Mouse (Mus musculus) midbrain, embryonic 13.5 days (tissue): ENCODE data around the gene Lemd1. TPM values are rescaled to one million over a fixed set of nuclear protein-coding genes. Genes with fewer than 3 reads are reported as not detected.

Experiments
- ATAC-seq: fragments of 200-750 bp; cut with Nextera tagmentation; 2 replicates; pipeline ENCODE4 v1.8.0; 2017; ENCODE audit warnings: mild to moderate bottlenecking, moderate TSS enrichment, moderate library complexity
- H3K27ac ChIP-seq: fragments of 300-500 bp; sonication (generic); 2 replicates; pipeline ENCODE4 v1.5.1; 2015; ENCODE audit warnings: inconsistent platforms, mild to moderate bottlenecking, moderate library complexity
- H3K27me3 ChIP-seq: fragments of 300-500 bp; sonication (generic); 2 replicates; pipeline ENCODE4 v1.6.1; 2015; ENCODE audit warnings: mild to moderate bottlenecking, inconsistent platforms
- H3K36me3 ChIP-seq: fragments of 300-500 bp; sonication (generic); 2 replicates; pipeline ENCODE4 v1.6.1; 2015; ENCODE audit warnings: mild to moderate bottlenecking, inconsistent platforms
- H3K4me1 ChIP-seq: fragments of 300-500 bp; sonication (generic); replicated peaks from 2 replicates; pipeline ENCODE4 v1.6.1; 2015; ENCODE audit warnings: inconsistent platforms
- H3K4me2 ChIP-seq: fragments of 300-500 bp; sonication (generic); replicated peaks from 2 replicates; pipeline ENCODE4 v1.6.1; 2015; ENCODE audit warnings: moderate library complexity, mild to moderate bottlenecking, inconsistent platforms
- H3K4me3 ChIP-seq: fragments of 300-500 bp; sonication (generic); replicated peaks from 2 replicates; pipeline ENCODE4 v1.5.1; 2015; ENCODE audit warnings: mild to moderate bottlenecking, inconsistent platforms
- H3K9ac ChIP-seq: fragments of 300-500 bp; sonication (generic); replicated peaks from 2 replicates; pipeline ENCODE4 v1.6.1; 2015; ENCODE audit warnings: mild to moderate bottlenecking, inconsistent platforms
- H3K9me3 ChIP-seq: fragments of 300-500 bp; sonication (generic); 2 replicates; pipeline ENCODE4 v1.6.1; 2016; ENCODE audit warnings: mild to moderate bottlenecking, inconsistent platforms
- WGBS: fragments of 180-500 bp; shearing (Covaris S2); methylation state at CpG from one replicate; pipeline ENCODE4 v1.1.7; 2015; 5-methylcytosine and 5-hydroxymethylcytosine counted together
- polyA plus RNA-seq: library from polyadenylated mRNA; unstranded; fragments of >200 nt; fragmentation: Nextera tagmentation; extraction: Ambion mirVana; gene quantifications from 2 replicates; pipeline ENCODE4 v1.2.1, GENCODE M21; 2015

Gene Lemd1
- polyA plus RNA-seq, 1 experiment from 2014 or later = 19.5 TPM

GRCm38 (mm10) chr1:132206828-132207227 is 15.6 kb downstream of the Lemd1 start:
- Histone ChIP-seq H3K27me3 (no peaks in the 10 kb centered on the region), H3K4me1 (peaks cover 98% of the 10 kb centered on the region), H3K36me3 (peaks cover 16% of the 10 kb centered on the region), H3K9ac (no peak overlapping the region), H3K27ac (peak overlapping the region; percentile 20; the same call in 1 of the 2 replicates), H3K9me3 (no peaks in the 10 kb centered on the region), H3K4me2 (no peak overlapping the region), H3K4me3 (no peak overlapping the region)
- 86% methylated on average over 3 of the region's 3 CpGs for WGBS
- ATAC-seq = no peak

- 0 out of 2 replicates have a peak, but pooled peaks have one; percentile 10 for ATAC-seq
- no peaks in the 10 kb centered on the region for H3K9me3 ChIP-seq
- peak overlapping the region; percentile 71 for H3K27ac ChIP-seq
- H3K9ac ChIP-seq = peak overlapping the region; percentile 24; the same call in 1 of the 2 replicates
- no peak overlapping the region for H3K4me2 ChIP-seq
- 8% methylated on average over 4 of the region's 4 CpGs for WGBS
- no peaks in the 10 kb centered on the region for H3K27me3 ChIP-seq
- H3K36me3 ChIP-seq = peaks cover 16% of the 10 kb centered on the region
- H3K4me1 ChIP-seq = peaks cover 98% of the 10 kb centered on the region
- H3K4me3 ChIP-seq = no peak overlapping the region
Observed at GRCm38 (mm10) chr1:132208154-132208553, 16.9 kb downstream of the Lemd1 start.

DNA sequence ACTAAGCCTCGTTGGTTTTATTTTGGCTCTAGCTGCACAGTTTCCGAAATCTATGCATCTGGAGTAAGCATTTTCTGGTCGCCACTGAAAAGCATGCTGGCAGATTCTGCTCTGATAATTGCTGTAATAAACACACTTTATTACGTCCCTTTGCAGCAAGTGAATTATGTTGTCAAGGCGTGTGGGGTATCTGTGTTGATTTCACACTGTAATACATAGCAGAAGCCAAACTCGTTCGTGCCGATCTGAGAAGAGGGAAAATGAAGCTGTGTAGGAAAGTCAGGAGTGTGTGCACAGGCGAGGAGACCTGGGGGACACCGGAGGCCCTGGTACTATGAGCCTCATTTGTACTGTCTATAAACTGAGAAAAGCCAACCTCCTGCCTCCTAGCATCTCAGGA is 18.2 kb downstream of the Lemd1 start:
- H3K4me2 ChIP-seq = no peak overlapping the region
- H3K27me3 ChIP-seq = no peaks in the 10 kb centered on the region
- H3K4me1 ChIP-seq = peaks cover 90% of the 10 kb centered on the region
- peaks cover 11% of the 10 kb centered on the region for H3K36me3 ChIP-seq
- WGBS = 74% methylated on average over 10 of the region's 10 CpGs
- no peak overlapping the region for H3K9ac ChIP-seq
- H3K27ac ChIP-seq = 0 out of 2 replicates have a peak overlapping the region, but pooled peaks have one; percentile 14
- ATAC-seq = no peak
- H3K4me3 ChIP-seq = no peak overlapping the region
- no peaks in the 10 kb centered on the region for H3K9me3 ChIP-seq

DNA sequence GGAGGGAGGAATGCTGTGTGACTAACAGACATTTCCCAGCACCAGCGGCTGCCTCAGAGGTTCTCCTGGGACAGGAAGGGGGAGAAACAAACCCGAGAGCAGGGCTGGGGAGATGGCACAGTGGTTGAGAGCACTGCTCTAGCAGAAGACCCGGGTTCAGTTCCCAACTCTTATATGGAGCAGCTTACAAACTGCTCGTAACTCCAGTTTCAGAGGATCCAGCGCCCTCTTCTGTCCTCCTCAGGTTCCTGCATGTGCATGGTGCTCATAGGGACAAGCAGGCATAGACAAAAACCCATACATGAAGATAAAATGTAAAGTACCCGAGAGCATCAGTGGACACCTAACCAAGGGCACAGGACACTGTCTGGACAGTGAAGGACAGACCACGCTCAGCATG is 19.7 kb downstream of the Lemd1 start:
- H3K4me2 ChIP-seq = no peak overlapping the region
- 19% methylated on average over 7 of the region's 7 CpGs for WGBS
- no peaks in the 10 kb centered on the region for H3K9me3 ChIP-seq
- H3K4me3 ChIP-seq = no peak overlapping the region
- H3K27me3 ChIP-seq = no peaks in the 10 kb centered on the region
- H3K9ac ChIP-seq = no peak overlapping the region
- peak; percentile 20; the same call in 1 of the 2 replicates for ATAC-seq
- H3K36me3 ChIP-seq = no peaks in the 10 kb centered on the region
- peaks cover 76% of the 10 kb centered on the region for H3K4me1 ChIP-seq
- no peak overlapping the region for H3K27ac ChIP-seq

DNA sequence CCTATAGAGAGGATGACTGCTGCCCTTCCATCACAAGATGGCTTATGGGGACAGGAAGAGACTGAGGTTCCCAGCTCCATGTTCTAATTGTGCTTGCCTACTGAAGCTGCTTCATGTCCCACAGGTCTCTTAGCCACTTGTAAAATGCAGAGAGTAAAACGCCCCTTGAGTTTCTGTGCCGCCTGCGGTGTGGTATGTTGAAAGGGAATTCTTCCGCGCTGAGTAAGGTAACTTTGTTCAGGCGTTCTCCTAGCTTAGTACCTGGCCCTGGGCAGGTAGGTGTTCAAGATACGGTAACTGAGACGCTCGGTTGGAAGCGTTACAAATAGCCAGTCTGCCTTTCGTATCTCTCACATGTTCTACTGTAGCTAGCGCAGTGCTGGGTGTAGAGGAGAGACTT is 20.4 kb downstream of the Lemd1 start:
- Histone ChIP-seq H3K4me1 (peaks cover 70% of the 10 kb centered on the region), H3K27ac (no peak overlapping the region), H3K4me2 (peak overlapping the region; percentile 41; the same call in 1 of the 2 replicates), H3K4me3 (no peak overlapping the region), H3K36me3 (no peaks in the 10 kb centered on the region), H3K9me3 (no peaks in the 10 kb centered on the region), H3K9ac (no peak overlapping the region), H3K27me3 (no peaks in the 10 kb centered on the region)
- ATAC-seq = no peak
- WGBS = 48% methylated on average over 12 of the region's 12 CpGs

GRCm38 (mm10) chr1:132212218-132212617 is 21.0 kb downstream of the Lemd1 start:
- Histone ChIP-seq H3K27ac (peak overlapping the region; percentile 62; the same call in 1 of the 2 replicates), H3K4me1 (peaks cover 70% of the 10 kb centered on the region)
- no peak for ATAC-seq

DNA sequence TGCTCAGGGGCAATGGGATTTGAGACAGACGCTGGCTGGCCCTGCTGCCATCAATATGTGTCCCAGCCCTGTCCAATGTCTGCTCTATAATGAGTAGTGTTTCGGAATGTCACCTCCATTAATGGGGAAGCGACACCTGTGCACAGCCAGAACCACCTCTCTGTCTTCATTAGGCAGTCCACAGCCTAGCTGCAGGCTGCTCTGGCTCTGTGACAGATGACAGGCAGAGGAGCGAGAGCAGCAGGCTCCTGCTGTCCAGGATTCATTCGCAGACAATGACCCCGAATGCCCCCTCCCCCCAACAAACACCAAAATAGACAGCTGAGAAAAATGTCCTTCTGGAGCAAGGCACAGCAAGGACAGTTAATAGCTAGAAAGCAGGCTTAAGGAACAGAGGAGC is 21.8 kb downstream of the Lemd1 start:
- Histone ChIP-seq H3K4me1 (peaks cover 62% of the 10 kb centered on the region), H3K4me3 (no peak overlapping the region), H3K36me3 (no peaks in the 10 kb centered on the region), H3K9ac (no peak overlapping the region), H3K27me3 (no peaks in the 10 kb centered on the region), H3K4me2 (no peak overlapping the region), H3K27ac (peak overlapping the region; percentile 62; the same call in 1 of the 2 replicates), H3K9me3 (no peaks in the 10 kb centered on the region)
- WGBS = 35% methylated on average over 6 of the region's 6 CpGs
- peak; percentile 55; the same call in 1 of the 2 replicates for ATAC-seq

More at GRCm38 (mm10) chr1:132212218-132212617, 21.0 kb downstream of the Lemd1 start:
- no peaks in the 10 kb centered on the region for H3K36me3 ChIP-seq
- H3K9me3 ChIP-seq = no peaks in the 10 kb centered on the region
- H3K4me2 ChIP-seq = peak overlapping the region; percentile 41
- H3K9ac ChIP-seq = no peak overlapping the region; the same call in 1 of the 2 replicates
- WGBS = 10% methylated on average over 20 of the region's 20 CpGs
- peak overlapping the region; percentile 11 for H3K4me3 ChIP-seq
- H3K27me3 ChIP-seq = no peaks in the 10 kb centered on the region

DNA sequence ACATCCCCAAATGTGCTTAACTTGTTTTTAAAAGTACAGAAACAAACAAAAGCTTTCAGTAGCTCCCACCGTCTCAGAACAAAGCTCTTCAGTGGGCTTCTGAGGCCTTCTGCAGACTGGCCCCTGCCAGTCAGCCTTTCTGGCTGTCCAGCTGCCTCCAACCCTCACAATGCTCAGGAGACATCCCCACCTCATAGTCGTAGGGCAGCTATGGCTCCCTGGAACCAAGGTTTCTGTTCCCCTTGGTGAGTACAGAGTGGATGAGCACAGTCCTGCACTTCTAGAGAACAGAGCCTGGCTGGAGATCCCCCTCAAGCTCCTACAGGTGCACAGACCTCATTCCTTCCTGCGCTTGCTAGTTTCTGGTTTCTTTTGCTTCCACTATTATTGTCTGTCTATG is 25.0 kb downstream of the Lemd1 start:
- Histone ChIP-seq H3K4me3 (no peak overlapping the region), H3K9ac (no peak overlapping the region), H3K9me3 (no peaks in the 10 kb centered on the region), H3K4me2 (no peak overlapping the region), H3K27ac (no peak overlapping the region), H3K27me3 (no peaks in the 10 kb centered on the region), H3K36me3 (no peaks in the 10 kb centered on the region), H3K4me1 (peaks cover 41% of the 10 kb centered on the region)
- ATAC-seq = no peak
- WGBS = 59% methylated on average over 3 of the region's 3 CpGs

DNA sequence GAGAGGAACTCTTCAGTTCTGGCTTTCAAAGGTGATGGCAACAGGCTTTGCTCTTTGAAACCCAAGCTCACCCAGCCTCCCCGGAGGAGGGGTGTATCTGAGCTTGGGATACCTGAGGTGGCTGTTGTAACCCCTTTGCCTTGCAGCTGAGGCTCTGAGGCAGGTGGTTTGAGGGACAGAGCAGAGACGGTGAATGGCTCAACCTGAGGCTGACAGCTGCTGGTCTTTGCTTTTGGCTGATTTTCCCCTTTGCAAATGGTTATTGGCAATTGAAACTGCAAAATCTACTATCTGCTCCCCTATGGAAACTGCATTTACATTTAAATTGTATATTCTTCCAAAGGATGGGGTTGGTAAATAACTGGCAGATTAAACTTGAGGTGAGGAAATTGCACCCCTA is 30.4 kb downstream of the Lemd1 start:
- ATAC-seq = peak; percentile 61
- Histone ChIP-seq H3K4me2 (no peak overlapping the region), H3K27me3 (no peaks in the 10 kb centered on the region), H3K9ac (no peak overlapping the region), H3K36me3 (no peaks in the 10 kb centered on the region), H3K9me3 (no peaks in the 10 kb centered on the region), H3K4me3 (no peak overlapping the region), H3K4me1 (peaks cover 35% of the 10 kb centered on the region), H3K27ac (peak overlapping the region; percentile 79)
- WGBS = 25% methylated on average over 2 of the region's 2 CpGs

GRCm38 (mm10) chr1:132222166-132222565 is 30.9 kb downstream of the Lemd1 start:
- peak overlapping the region; percentile 24 for H3K4me2 ChIP-seq
- peaks cover 30% of the 10 kb centered on the region for H3K4me1 ChIP-seq
- H3K27me3 ChIP-seq = no peaks in the 10 kb centered on the region
- no peaks in the 10 kb centered on the region for H3K9me3 ChIP-seq
- 0 out of 2 replicates have a peak overlapping the region, but pooled peaks have one; percentile 19 for H3K9ac ChIP-seq
- no peak overlapping the region for H3K4me3 ChIP-seq
- ATAC-seq = peak; percentile 84
- WGBS = 10% methylated on average over 6 of the region's 6 CpGs
- peak overlapping the region; percentile 79 for H3K27ac ChIP-seq
- no peaks in the 10 kb centered on the region for H3K36me3 ChIP-seq

GRCm38 (mm10) chr1:132226297-132227080 is 35.3 kb downstream of the Lemd1 start:
- H3K9ac ChIP-seq = no peak overlapping the region
- WGBS = 80% methylated on average over 13 of the region's 13 CpGs
- no peak overlapping the region for H3K4me2 ChIP-seq
- no peak overlapping the region for H3K27ac ChIP-seq
- no peak overlapping the region for H3K4me3 ChIP-seq
- peaks cover 18% of the 10 kb centered on the region for H3K4me1 ChIP-seq
- no peak for ATAC-seq
- no peaks in the 10 kb centered on the region for H3K9me3 ChIP-seq
- peaks cover 5% of the 10 kb centered on the region for H3K36me3 ChIP-seq
- H3K27me3 ChIP-seq = 0 out of 2 replicates have a peak, but pooled peaks cover 2% of the 10 kb centered on the region

DNA sequence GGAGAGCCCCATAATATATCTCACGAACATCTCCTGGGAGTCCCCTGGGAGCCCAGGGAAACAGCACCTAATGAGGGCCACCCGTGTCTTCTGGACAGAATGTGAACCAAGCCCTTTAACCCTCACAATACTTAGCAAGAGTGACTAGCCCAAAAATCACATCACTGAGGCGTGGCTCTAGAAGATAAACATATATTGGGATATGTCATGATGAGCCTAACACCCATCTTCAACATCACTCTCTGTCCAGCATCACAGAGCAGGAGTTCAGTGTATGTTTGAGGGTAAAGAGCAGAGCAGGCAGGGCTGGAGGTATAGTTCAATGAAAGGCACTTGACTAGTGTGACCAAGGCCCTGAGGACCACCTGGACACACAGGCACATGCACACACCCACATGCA is 38.4 kb downstream of the Lemd1 start, which contains the start of gene Gm10188:
TSS of gene Gm10188 (minus strand) at position 101 of the 400 bp plus-strand sequence.
- Histone ChIP-seq H3K9me3 (no peaks in the 10 kb centered on the region), H3K27me3 (0 out of 2 replicates have a peak, but pooled peaks cover 2% of the 10 kb centered on the region), H3K4me3 (no peak within 1 kb of the TSS), H3K27ac (no peak within 1 kb of the TSS), H3K9ac (no peak within 1 kb of the TSS), H3K4me1 (peaks cover 8% of the 10 kb centered on the region), H3K4me2 (no peak within 1 kb of the TSS), H3K36me3 (peaks cover 5% of the 10 kb centered on the region)
- 86% methylated on average over 3 of the region's 3 CpGs for WGBS
- ATAC-seq = no peak
